Mouse (Mus musculus) limb, embryonic 14.5 days (tissue): ENCODE data around the gene Cmah. TPM values are rescaled to one million over a fixed set of nuclear protein-coding genes. Genes with fewer than 3 reads are reported as not detected.

Experiments
- ATAC-seq: fragments of 200-750 bp; cut with Nextera tagmentation; 2 replicates; pipeline ENCODE4 v1.8.0; 2017; ENCODE audit warnings: low read depth, moderate number of reproducible peaks, moderate TSS enrichment; ENCODE audit not compliant: low FRiP score
- DNase-seq: peaks from one replicate; pipeline ENCODE4 v3.0.0-alpha.2; 2015; ENCODE audit warnings: low spot score
- H3K27ac ChIP-seq: fragments of 300-500 bp; sonication (generic); replicated peaks from 2 replicates; pipeline ENCODE4 v1.5.1; 2014; ENCODE audit warnings: low read depth, mild to moderate bottlenecking, low read length, moderate library complexity, mixed read lengths
- H3K27me3 ChIP-seq: fragments of 300-500 bp; sonication (generic); 2 replicates; pipeline ENCODE4 v1.6.1; 2014; ENCODE audit warnings: low read length, mixed read lengths; ENCODE audit not compliant: control insufficient read depth, insufficient read depth
- H3K36me3 ChIP-seq: fragments of 300-500 bp; sonication (generic); 2 replicates; pipeline ENCODE4 v1.6.1; 2014; ENCODE audit warnings: mild to moderate bottlenecking, low read length, moderate library complexity, mixed read lengths; ENCODE audit not compliant: control insufficient read depth, insufficient read depth
- H3K4me1 ChIP-seq: fragments of 300-500 bp; sonication (generic); 2 replicates; pipeline ENCODE4 v1.6.1; 2014; ENCODE audit warnings: antibody characterized with exemption, low read length, mixed read lengths; ENCODE audit not compliant: control insufficient read depth, insufficient read depth
- H3K4me2 ChIP-seq: fragments of 300-500 bp; sonication (generic); replicated peaks from 2 replicates; pipeline ENCODE4 v1.6.1; 2014; ENCODE audit warnings: low read depth, mild to moderate bottlenecking, low read length, moderate library complexity; ENCODE audit not compliant: severe bottlenecking
- H3K4me3 ChIP-seq: fragments of 300-500 bp; sonication (generic); replicated peaks from 2 replicates; pipeline ENCODE4 v1.5.1; 2014; ENCODE audit warnings: low read length
- H3K9ac ChIP-seq: fragments of 300-500 bp; sonication (generic); 2 replicates; pipeline ENCODE4 v1.6.1; 2014; ENCODE audit warnings: mild to moderate bottlenecking, low read depth, low read length, moderate library complexity; ENCODE audit not compliant: severe bottlenecking
- H3K9me3 ChIP-seq: fragments of 300-500 bp; sonication (generic); 2 replicates; pipeline ENCODE4 v1.6.1; 2016; ENCODE audit warnings: low read length; ENCODE audit not compliant: control insufficient read depth
- POLR2A ChIP-seq: fragments of 200-500 bp; IDR thresholded peaks from 2 replicates; pipeline ENCODE4 v1.8.0; 2012; ENCODE audit warnings: inconsistent platforms, mild to moderate bottlenecking, moderate library complexity, borderline replicate concordance; ENCODE audit not compliant: insufficient read depth, insufficient read length; ENCODE audit errors: extremely low read depth
- WGBS: fragments of 180-500 bp; shearing (Covaris S2); extraction: QIAGEN DNeasy Blood & Tissue Kit; methylation state at CpG from one replicate; pipeline ENCODE4 v1.1.7; 2014; 5-methylcytosine and 5-hydroxymethylcytosine counted together
- polyA plus RNA-seq, 2 experiments: library from polyadenylated mRNA; depleted of rRNA in 1 of 2; stranded (reverse) in 1 of 2; unstranded in 1 of 2; fragments of >200 nt; fragmentation: Nextera tagmentation in 1 of 2; extraction: Ambion mirVana in 1 of 2; gene quantifications; 2 replicates each; pipeline versions ENCODE4 v1.2.1 to v1.2.3; 2012 to 2014

The Cmah gene
- polyA plus RNA-seq, 2 experiments: 0.30 to 0.48 TPM

GRCm38 (mm10) chr13:24490041-24490440, 162.8 kb downstream of the Cmah start:
- no peak for ATAC-seq
- 74% methylated on average over 3 of the region's 3 CpGs for WGBS

DNA sequence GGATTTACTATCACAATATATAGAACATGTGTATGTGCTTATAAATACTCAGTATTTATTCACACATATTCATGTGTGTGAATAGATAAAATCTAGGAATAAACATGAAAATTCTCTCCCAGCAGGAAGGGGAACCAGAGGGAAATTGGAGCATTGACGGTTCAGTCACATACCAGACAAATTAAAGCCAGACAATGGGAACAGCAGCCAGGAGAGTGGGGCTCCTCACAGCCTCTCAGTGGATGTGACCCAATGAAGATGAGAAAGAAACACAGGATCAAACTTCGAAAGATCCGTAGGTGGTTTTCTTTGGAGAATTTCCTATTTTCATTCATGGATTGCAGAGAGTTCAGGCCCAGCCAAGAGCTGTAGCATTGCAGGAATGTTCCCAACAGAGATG, 163.9 kb downstream of the Cmah start:
- H3K9ac ChIP-seq: no peak overlapping the region
- no peak for TF ChIP-seq POLR2A
- H3K9me3 ChIP-seq: no peaks in the 10 kb centered on the region
- H3K4me3 ChIP-seq: no peak overlapping the region
- 52% methylated on average over 3 of the region's 3 CpGs for WGBS
- no peaks in the 10 kb centered on the region for H3K27me3 ChIP-seq
- no peaks in the 10 kb centered on the region for H3K4me1 ChIP-seq
- H3K36me3 ChIP-seq: no peaks in the 10 kb centered on the region
- H3K4me2 ChIP-seq: no peak overlapping the region
- peak; percentile 63 for DNase-seq
- no peak for ATAC-seq
- H3K27ac ChIP-seq: no peak overlapping the region

More at GRCm38 (mm10) chr13:24490041-24490440, 162.8 kb downstream of the Cmah start:
- no peaks in the 10 kb centered on the region for H3K4me1 ChIP-seq
- H3K36me3 ChIP-seq: no peaks in the 10 kb centered on the region
- H3K4me3 ChIP-seq: no peak overlapping the region
- DNase-seq: no peak
- no peak for TF ChIP-seq POLR2A
- no peaks in the 10 kb centered on the region for H3K27me3 ChIP-seq
- H3K9me3 ChIP-seq: no peaks in the 10 kb centered on the region
- no peak overlapping the region for H3K4me2 ChIP-seq
- H3K27ac ChIP-seq: no peak overlapping the region
- no peak overlapping the region for H3K9ac ChIP-seq

- Histone ChIP-seq H3K9me3 (no peaks in the 10 kb centered on the region), H3K4me2 (no peak overlapping the region), H3K36me3 (no peaks in the 10 kb centered on the region), H3K4me3 (no peak overlapping the region), H3K4me1 (no peaks in the 10 kb centered on the region), H3K27ac (no peak overlapping the region), H3K9ac (no peak overlapping the region), H3K27me3 (no peaks in the 10 kb centered on the region)
- ATAC-seq: no peak
- 89% methylated on average over 3 of the region's 3 CpGs for WGBS
- no peak for DNase-seq
- no peak for TF ChIP-seq POLR2A
Measured at GRCm38 (mm10) chr13:24493784-24494183, 166.6 kb downstream of the Cmah start.

- no peak overlapping the region for H3K4me3 ChIP-seq
- WGBS: 91% methylated on average over 5 of the region's 5 CpGs
- DNase-seq (no peak), ATAC-seq (no peak)
- H3K9ac ChIP-seq: no peak overlapping the region
- no peak for TF ChIP-seq POLR2A
- no peaks in the 10 kb centered on the region for H3K9me3 ChIP-seq
- no peaks in the 10 kb centered on the region for H3K27me3 ChIP-seq
- H3K4me2 ChIP-seq: no peak overlapping the region
- H3K4me1 ChIP-seq: no peaks in the 10 kb centered on the region
- H3K27ac ChIP-seq: no peak overlapping the region
- H3K36me3 ChIP-seq: no peaks in the 10 kb centered on the region
Measured at GRCm38 (mm10) chr13:24496353-24496752, 169.1 kb downstream of the Cmah start.

DNA sequence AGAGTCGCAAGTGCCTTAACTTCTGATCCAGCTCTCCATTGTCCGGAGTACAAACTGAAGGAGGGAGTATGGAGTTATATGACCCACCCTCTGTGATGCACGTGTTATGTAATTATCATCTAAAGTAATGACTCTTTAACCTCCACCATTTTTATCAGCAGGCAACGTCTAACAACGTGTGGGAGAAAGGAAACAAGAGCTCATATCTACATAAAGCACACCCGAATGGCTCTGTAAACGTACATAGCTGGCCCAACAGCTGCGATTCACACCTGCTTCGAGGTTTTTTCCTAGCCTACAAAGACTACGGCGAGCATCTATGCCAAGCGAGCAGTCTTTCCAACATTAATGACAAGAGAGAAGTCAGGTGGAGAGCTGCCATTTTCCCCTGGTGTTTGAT, 169.8 kb downstream of the Cmah start:
- H3K36me3 ChIP-seq: no peaks in the 10 kb centered on the region
- H3K9ac ChIP-seq: no peak overlapping the region
- H3K27ac ChIP-seq: no peak overlapping the region
- ATAC-seq: no peak
- no peaks in the 10 kb centered on the region for H3K9me3 ChIP-seq
- no peaks in the 10 kb centered on the region for H3K4me1 ChIP-seq
- no peaks in the 10 kb centered on the region for H3K27me3 ChIP-seq
- H3K4me3 ChIP-seq: no peak overlapping the region
- no peak for TF ChIP-seq POLR2A
- no peak overlapping the region for H3K4me2 ChIP-seq
- WGBS: 70% methylated on average over 12 of the region's 12 CpGs
- DNase-seq: no peak

- no peak for DNase-seq
- Histone ChIP-seq H3K9me3 (no peaks in the 10 kb centered on the region), H3K36me3 (no peaks in the 10 kb centered on the region), H3K9ac (no peak overlapping the region), H3K4me1 (no peaks in the 10 kb centered on the region), H3K4me2 (no peak overlapping the region), H3K27ac (no peak overlapping the region), H3K27me3 (no peaks in the 10 kb centered on the region), H3K4me3 (no peak overlapping the region)
- no peak for TF ChIP-seq POLR2A
- WGBS: 80% methylated on average over 6 of the region's 6 CpGs
- no peak for ATAC-seq
Measured at GRCm38 (mm10) chr13:24498342-24498741, 171.1 kb downstream of the Cmah start.
